Mouse (Mus musculus): ENCODE data around the gene Olfr625-ps1. TPM values are rescaled to one million over a fixed set of nuclear protein-coding genes. Genes with fewer than 3 reads are reported as not detected.
"Not testable (repeated sequence)": the region's sequence is repeated elsewhere in the genome, so short reads cannot be mapped to it uniquely, and the experiment has no call there.

Gene Olfr625-ps1
- not detected in 2 replicates for polyA plus RNA-seq (2015; fragmentation: Nextera tagmentation; extraction: Ambion mirVana)

DNA sequence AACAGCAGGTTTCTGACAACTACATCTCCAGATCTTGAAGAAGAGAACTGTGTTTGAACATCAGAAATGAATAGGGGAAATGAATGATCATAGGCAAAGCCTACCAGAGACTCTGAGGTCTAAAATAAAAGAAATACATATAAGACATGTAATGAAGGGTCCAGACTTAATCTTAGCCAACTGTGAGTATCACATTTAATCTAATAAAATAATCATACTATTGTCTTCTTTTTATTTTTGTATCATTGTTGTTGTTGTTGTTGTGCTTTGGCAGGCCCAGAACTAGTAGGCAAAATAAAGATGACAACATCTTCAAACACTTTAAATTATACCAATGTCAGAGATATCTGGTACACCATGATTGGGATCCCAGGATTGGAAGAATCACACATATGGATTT is at the start of gene Olfr625-ps1:
TSS of gene Olfr625-ps1 (plus strand) at position 301 of the 400 bp plus-strand sequence.
- H3K36me3 ChIP-seq = no peaks in the 10 kb centered on the region
- H3K4me2 ChIP-seq = no peak within 1 kb of the TSS
- ATAC-seq (ENCODE audit: low read depth) (no peak), DNase-seq (no peak)
- no peak within 1 kb of the TSS for H3K9ac ChIP-seq
- H3K9me3 ChIP-seq (replicated peaks) = no peaks in the 10 kb centered on the region
- no peak within 1 kb of the TSS for H3K4me3 ChIP-seq (replicated peaks)
- no peak within 1 kb of the TSS for H3K27ac ChIP-seq
- no peaks in the 10 kb centered on the region for H3K27me3 ChIP-seq
- H3K4me1 ChIP-seq (replicated peaks) = no peaks in the 10 kb centered on the region

DNA sequence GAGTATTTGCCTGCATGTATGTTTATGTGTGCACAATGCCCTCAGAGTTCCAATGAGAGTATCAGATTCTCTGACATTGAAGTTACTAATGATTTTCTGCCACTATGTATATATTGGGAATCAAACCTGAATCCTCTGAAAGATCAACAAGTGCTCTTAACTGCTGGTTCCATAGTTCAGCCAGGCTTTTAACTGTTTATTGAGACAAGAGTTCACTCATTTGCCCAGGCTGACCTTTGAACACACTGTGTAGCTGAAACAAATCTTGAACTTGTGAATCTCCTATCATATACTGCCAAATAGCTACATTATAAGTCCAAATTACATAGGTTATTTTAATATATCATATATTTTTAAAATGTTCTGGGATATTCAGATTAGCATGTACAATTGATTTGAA is 45.7 kb upstream of the Olfr625-ps1 start:
- Histone ChIP-seq H3K4me3 (replicated peaks) (no peak overlapping the region), H3K4me2 (no peak overlapping the region), H3K4me1 (replicated peaks) (no peaks in the 10 kb centered on the region), H3K9ac (no peak overlapping the region), H3K27ac (no peak overlapping the region), H3K27me3 (no peaks in the 10 kb centered on the region), H3K36me3 (no peaks in the 10 kb centered on the region), H3K9me3 (replicated peaks) (no peaks in the 10 kb centered on the region)
- ATAC-seq (ENCODE audit: low read depth) = peak; percentile 39; the same call in 1 of the 2 replicates
- no peak for DNase-seq

DNA sequence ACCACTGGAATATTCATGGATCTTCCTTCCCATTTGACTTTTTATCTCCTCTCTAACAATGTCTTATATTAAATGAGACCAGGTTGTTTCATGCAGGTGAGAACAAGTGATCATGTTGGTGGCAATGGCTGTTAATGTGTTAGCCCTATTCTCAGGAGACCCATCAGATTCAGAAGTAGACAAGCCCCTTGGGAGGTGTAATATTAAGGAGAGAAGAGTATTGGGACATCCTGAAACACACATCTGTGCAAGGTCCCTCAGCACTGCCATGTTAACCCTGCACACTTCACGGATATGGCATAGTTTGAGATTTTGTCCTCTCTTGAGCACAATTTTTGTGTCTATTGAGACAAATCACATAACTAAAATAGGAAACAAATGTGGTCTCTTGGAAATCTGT is 39.9 kb upstream of the Olfr625-ps1 start, which contains the start of gene Olfr622:
TSS of gene Olfr622 (minus strand) at position 101 of the 400 bp plus-strand sequence.
- ATAC-seq (ENCODE audit: low read depth) (no peak), DNase-seq (no peak)
- no peaks in the 10 kb centered on the region for H3K4me1 ChIP-seq (replicated peaks)
- WGBS (ENCODE audit: insufficient replicate concordance) = 42% methylated on average over 1 of the region's 1 CpGs
- no peaks in the 10 kb centered on the region for H3K36me3 ChIP-seq
- no peak within 1 kb of the TSS for H3K4me2 ChIP-seq
- H3K27ac ChIP-seq = no peak within 1 kb of the TSS
- H3K9ac ChIP-seq = no peak within 1 kb of the TSS
- H3K4me3 ChIP-seq (replicated peaks) = no peak within 1 kb of the TSS
- no peaks in the 10 kb centered on the region for H3K9me3 ChIP-seq (replicated peaks)
- no peaks in the 10 kb centered on the region for H3K27me3 ChIP-seq

DNA sequence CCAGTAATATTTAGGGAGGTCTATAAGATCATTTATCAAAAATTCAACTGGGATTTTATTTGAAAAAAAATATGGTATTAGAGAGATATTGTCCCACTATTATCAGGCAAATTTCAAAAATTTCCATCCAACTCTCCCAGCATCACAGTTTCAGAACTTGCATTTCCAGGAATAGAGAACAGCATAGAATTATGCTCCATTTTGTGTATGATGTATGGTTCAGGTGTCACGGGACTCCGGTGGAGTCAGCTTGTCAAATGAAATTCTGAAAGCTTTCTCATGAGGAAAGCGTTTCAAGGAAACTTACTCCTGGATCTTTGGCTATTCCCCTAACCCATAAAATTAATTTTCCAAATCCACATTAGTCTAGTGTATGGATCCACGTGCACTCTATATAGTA is 38.5 kb upstream of the Olfr625-ps1 start:
- H3K27ac ChIP-seq = no peak overlapping the region
- 68% methylated on average over 4 of the region's 4 CpGs for WGBS (ENCODE audit: insufficient replicate concordance)
- no peaks in the 10 kb centered on the region for H3K36me3 ChIP-seq
- H3K4me2 ChIP-seq = no peak overlapping the region
- no peaks in the 10 kb centered on the region for H3K9me3 ChIP-seq (replicated peaks)
- no peaks in the 10 kb centered on the region for H3K4me1 ChIP-seq (replicated peaks)
- H3K9ac ChIP-seq = no peak overlapping the region
- DNase-seq (no peak), ATAC-seq (ENCODE audit: low read depth) (no peak)
- H3K27me3 ChIP-seq = no peaks in the 10 kb centered on the region
- no peak overlapping the region for H3K4me3 ChIP-seq (replicated peaks)

DNA sequence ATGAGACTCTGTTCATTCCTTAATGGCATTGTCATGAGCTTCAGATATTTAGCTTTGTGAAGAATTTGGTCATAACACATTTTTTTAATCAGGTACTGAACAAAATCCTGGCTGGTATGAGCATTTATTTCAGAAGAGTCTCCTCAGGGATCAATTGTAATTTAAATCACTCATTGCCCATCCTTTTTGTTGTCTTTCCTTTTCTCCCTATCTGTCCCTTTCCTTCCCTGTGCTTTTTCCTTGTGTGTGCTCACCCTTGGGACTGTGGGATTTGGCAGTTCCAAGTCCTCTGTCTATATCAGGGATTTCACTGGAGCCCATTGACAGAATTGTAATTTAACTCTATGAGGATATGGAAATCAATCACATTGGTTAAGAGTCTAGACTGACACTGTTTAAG is 18.9 kb upstream of the Olfr625-ps1 start, which contains the start of gene Olfr623:
TSS of gene Olfr623 (minus strand) at position 101 of the 400 bp plus-strand sequence.
- Histone ChIP-seq H3K9ac (no peak within 1 kb of the TSS), H3K4me2 (no peak within 1 kb of the TSS), H3K27me3 (no peaks in the 10 kb centered on the region), H3K27ac (no peak within 1 kb of the TSS), H3K4me1 (replicated peaks) (no peaks in the 10 kb centered on the region), H3K4me3 (replicated peaks) (no peak within 1 kb of the TSS), H3K9me3 (replicated peaks) (no peaks in the 10 kb centered on the region), H3K36me3 (no peaks in the 10 kb centered on the region)
- no peak for DNase-seq
- ATAC-seq (ENCODE audit: low read depth) = no peak

DNA sequence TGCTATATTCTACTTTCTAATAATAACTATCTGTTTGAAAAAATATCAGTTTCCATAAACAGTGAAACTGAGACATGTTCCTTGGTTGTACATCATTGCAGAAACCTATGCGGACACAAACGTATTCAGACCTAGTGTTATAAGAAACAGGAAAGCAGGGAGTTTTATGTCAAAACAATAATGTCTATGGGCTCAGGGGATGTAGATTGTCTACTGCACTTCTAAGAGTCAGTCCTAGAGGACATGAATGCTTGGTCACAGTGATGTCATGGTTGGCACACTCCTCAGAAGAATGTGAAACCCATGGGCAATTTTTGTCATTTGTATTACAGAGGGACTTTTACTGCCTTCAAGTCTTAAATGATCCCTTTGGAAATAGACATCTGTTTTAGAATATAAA is 11.4 kb upstream of the Olfr625-ps1 start, which contains the start of gene Olfr624:
TSS of gene Olfr624 (minus strand) at position 101 of the 400 bp plus-strand sequence.
- Histone ChIP-seq H3K4me3 (replicated peaks) (no peak within 1 kb of the TSS), H3K4me2 (no peak within 1 kb of the TSS), H3K27ac (no peak within 1 kb of the TSS), H3K9me3 (replicated peaks) (no peaks in the 10 kb centered on the region), H3K27me3 (no peaks in the 10 kb centered on the region), H3K36me3 (no peaks in the 10 kb centered on the region), H3K4me1 (replicated peaks) (no peaks in the 10 kb centered on the region), H3K9ac (no peak within 1 kb of the TSS)
- ATAC-seq (ENCODE audit: low read depth) (no peak), DNase-seq (no peak)
- WGBS (ENCODE audit: insufficient replicate concordance) = 77% methylated on average over 2 of the region's 2 CpGs

DNA sequence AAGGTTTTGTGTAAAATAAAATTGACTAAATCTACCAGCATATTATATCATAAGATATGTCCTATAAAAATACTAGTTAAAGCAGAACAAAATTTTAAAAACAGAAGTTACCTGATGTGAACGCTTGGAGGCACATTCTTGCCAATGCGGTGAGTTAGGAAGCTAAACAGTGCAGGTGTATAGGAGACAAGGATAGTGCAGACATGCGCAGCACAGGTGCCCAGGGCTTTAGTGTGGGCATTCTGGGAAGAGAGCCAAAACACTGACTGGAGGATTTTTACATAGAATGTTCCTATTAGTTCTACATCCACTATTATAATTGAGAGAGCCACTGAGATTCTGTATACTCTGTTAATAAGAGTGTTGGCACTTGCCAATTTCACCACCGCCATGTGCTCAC is 16.9 kb downstream of the Olfr625-ps1 start:
- no peaks in the 10 kb centered on the region for H3K36me3 ChIP-seq

DNA sequence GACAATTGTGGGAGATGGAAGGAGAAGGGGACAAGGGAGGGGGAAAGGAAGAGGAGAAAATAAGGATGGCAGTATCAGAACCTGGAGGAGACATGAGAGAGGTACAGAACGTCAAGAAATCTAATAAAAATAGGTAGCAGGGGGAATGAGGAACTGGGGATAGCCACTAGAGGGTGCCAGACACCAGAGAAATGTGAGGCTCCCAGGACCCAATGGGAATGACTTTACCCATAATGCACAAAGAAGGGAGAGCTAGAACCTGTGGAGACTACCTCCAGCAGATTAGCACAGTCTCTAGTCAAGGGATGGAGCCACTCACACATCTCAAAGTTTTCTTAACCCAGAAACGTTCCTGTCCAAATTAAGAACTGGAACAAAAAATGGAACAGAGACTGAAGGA is 29.5 kb downstream of the Olfr625-ps1 start:
- Histone ChIP-seq H3K9ac (no peak overlapping the region), H3K4me2 (no peak overlapping the region), H3K36me3 (no peaks in the 10 kb centered on the region), H3K4me1 (replicated peaks) (no peaks in the 10 kb centered on the region), H3K27ac (no peak overlapping the region), H3K9me3 (replicated peaks) (no peaks in the 10 kb centered on the region), H3K4me3 (replicated peaks) (no peak overlapping the region), H3K27me3 (no peaks in the 10 kb centered on the region)
- 22% methylated on average over 2 of the region's 2 CpGs for WGBS (ENCODE audit: insufficient replicate concordance)
- DNase-seq (no peak), ATAC-seq (ENCODE audit: low read depth) (peak; percentile 54; the same call in 1 of the 2 replicates)

More for the DNA sequence above, 16.9 kb downstream of the Olfr625-ps1 start:
- no peaks in the 10 kb centered on the region for H3K9me3 ChIP-seq (replicated peaks)
- no peak for DNase-seq
- no peak overlapping the region for H3K4me3 ChIP-seq (replicated peaks)
- no peaks in the 10 kb centered on the region for H3K27me3 ChIP-seq
- no peaks in the 10 kb centered on the region for H3K4me1 ChIP-seq (replicated peaks)
- H3K9ac ChIP-seq = no peak overlapping the region
- 78% methylated on average over 4 of the region's 4 CpGs for WGBS (ENCODE audit: insufficient replicate concordance)
- ATAC-seq (ENCODE audit: low read depth) = no peak
- H3K27ac ChIP-seq = no peak overlapping the region
- H3K4me2 ChIP-seq = no peak overlapping the region

DNA sequence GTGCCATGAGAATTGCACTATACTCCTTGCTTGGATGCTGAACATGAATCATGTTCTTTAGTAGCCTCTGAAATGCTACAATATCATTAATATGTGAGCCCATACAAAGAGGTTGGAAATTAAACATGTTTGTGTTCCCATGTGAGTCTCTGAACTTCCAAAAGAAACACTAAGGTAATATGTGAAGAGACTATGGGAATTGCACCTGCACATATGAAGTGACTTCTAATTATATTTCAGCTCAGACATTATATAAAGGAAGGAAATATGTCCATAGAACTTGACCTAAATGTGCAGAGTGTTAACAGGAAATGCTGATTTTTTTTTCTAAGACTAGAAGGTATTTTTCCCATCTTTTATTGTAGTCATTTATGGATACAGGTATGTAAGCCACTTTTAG is 31.9 kb downstream of the Olfr625-ps1 start, which contains the start of gene Olfr243:
TSS of gene Olfr243 (plus strand) at position 301 of the 400 bp plus-strand sequence.
- Histone ChIP-seq H3K9ac (no peak within 1 kb of the TSS), H3K27ac (no peak within 1 kb of the TSS), H3K4me1 (replicated peaks) (no peaks in the 10 kb centered on the region), H3K4me3 (replicated peaks) (no peak within 1 kb of the TSS), H3K27me3 (no peaks in the 10 kb centered on the region), H3K9me3 (replicated peaks) (no peaks in the 10 kb centered on the region), H3K4me2 (no peak within 1 kb of the TSS), H3K36me3 (no peaks in the 10 kb centered on the region)
- ATAC-seq (ENCODE audit: low read depth) (no peak), DNase-seq (no peak)

DNA sequence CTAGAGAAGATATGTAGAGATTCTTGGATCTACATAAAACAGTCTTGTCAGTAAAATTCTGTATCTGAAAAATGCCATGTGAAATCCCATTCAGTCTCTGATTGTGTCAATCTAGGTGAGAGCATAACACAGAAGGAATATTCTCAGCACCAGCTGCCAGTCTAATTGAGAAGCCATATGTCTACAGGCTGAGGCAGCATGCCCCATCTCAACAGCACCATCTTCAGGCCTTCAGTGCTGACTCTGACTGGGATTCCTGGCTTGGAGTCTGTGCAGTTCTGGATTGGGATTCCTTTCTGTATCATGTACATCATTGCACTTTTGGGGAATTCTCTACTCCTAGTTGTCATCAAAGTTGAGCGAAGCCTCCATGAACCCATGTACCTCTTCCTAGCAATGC is 33.9 kb downstream of the Olfr625-ps1 start:
- H3K4me1 ChIP-seq (replicated peaks); H3K27me3 ChIP-seq; H3K9me3 ChIP-seq (replicated peaks); ATAC-seq (ENCODE audit: low read depth); H3K27ac ChIP-seq; H3K9ac ChIP-seq; H3K4me3 ChIP-seq (replicated peaks); H3K36me3 ChIP-seq; DNase-seq; H3K4me2 ChIP-seq: not testable (repeated sequence)
- 82% methylated on average over 1 of the region's 1 CpGs for WGBS (ENCODE audit: insufficient replicate concordance)

DNA sequence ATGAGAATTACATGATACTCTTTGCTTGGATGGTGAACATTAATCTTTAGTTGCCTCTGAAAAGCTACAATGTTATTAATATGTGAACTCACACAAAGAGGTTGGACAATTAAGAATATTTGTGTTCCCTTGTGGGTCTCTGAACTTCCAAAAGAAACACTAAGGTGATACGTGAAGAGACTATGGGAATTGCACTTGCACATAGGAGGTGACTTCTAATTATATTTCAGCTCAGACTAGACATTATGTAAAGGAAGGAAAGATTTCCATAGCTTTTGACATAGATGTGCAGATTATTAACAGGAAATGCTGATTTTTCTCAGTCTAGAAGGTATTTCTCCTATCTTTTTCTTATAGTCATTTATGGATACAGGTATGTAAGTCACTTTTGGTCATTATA is 47.6 kb downstream of the Olfr625-ps1 start, which contains the start of gene Olfr628:
TSS of gene Olfr628 (plus strand) at position 301 of the 400 bp plus-strand sequence.
- Histone ChIP-seq H3K9me3 (replicated peaks) (no peaks in the 10 kb centered on the region), H3K27ac (no peak within 1 kb of the TSS), H3K36me3 (no peaks in the 10 kb centered on the region), H3K9ac (no peak within 1 kb of the TSS), H3K4me2 (no peak within 1 kb of the TSS), H3K4me3 (replicated peaks) (no peak within 1 kb of the TSS), H3K4me1 (replicated peaks) (no peaks in the 10 kb centered on the region), H3K27me3 (no peaks in the 10 kb centered on the region)
- no peak for DNase-seq
- no peak for ATAC-seq (ENCODE audit: low read depth)
- 62% methylated on average over 1 of the region's 1 CpGs for WGBS (ENCODE audit: insufficient replicate concordance)

Data from liver, embryonic 13.5 days (tissue).